Mouse (Mus musculus) left cerebral cortex, adult 2 months (tissue): ENCODE measurements around the gene Tnfaip2. TPM values are rescaled to one million over a fixed set of nuclear protein-coding genes. Genes with fewer than 3 reads are reported as not detected.
A peak's percentile ranks its signal among the peaks of the same experiment; 100 is the strongest.

Experiments
- DNase-seq, 2 experiments: peaks; one replicate each; pipeline ENCODE4 v3.0.0; 2021 to 2022; ENCODE audit warnings: low spot score in 2 of 2, mixed read lengths in 1 of 2; ENCODE audit errors: extremely low spot score in 1 of 2
- H3K27ac ChIP-seq: fragments of 200-600 bp; 2 replicates; pipeline ENCODE4 v1.8.1; 2022
- H3K4me3 ChIP-seq: fragments of 200-600 bp; 2 replicates; pipeline ENCODE4 v1.8.1; 2022
- CTCF ChIP-seq: fragments of 200-600 bp; IDR thresholded peaks from 2 replicates; pipeline ENCODE4 v1.8.1; 2022; ENCODE audit warnings: antibody characterized with exemption, mild to moderate bottlenecking, moderate library complexity
- intact Hi-C: fragments of 180-260 bp; cut with DNase I; formaldehyde crosslinking; loops from one replicate; pipeline ENCODE4 v1.15.1; 2025
- total RNA-seq, 2 experiments: library from RNA; stranded (reverse); gene quantifications; 2 replicates each; pipeline ENCODE4 v1.2.3; 2021

Gene Tnfaip2
- total RNA-seq, 2 experiments from 2014 or later: 0.82 to 0.84 TPM

- Histone ChIP-seq H3K27ac (0 out of 2 replicates have a peak overlapping the region, but pooled peaks have one; percentile 28), H3K4me3 (peak overlapping the region; percentile 34)
- TF ChIP-seq CTCF: no peak; the same call in 1 of the 2 replicates
- intact Hi-C loops: loop anchor here (5.0 kb wide), 1 partner anchor 218 kb away; no protein-coding TSS in a partner anchor
- peak in 1 of 2 experiments; percentile 30 for DNase-seq
These were observed 13.0 kb upstream of the Tnfaip2 start for GRCm38 (mm10) chr12:111428961-111429911.

- intact Hi-C loops: no loop called here
- H3K27ac ChIP-seq: peak overlapping the region; percentile 3
- H3K4me3 ChIP-seq: no peak overlapping the region; the same call in 1 of the 2 replicates
- DNase-seq: no peak
- TF ChIP-seq CTCF: no peak
These were observed 12.0 kb upstream of the Tnfaip2 start for GRCm38 (mm10) chr12:111430049-111430867.

- peak overlapping the region; percentile 3 for H3K27ac ChIP-seq
- no peak for DNase-seq
- intact Hi-C loops: no loop called here
- no peak overlapping the region for H3K4me3 ChIP-seq
- TF ChIP-seq CTCF: no peak
These were observed 11.1 kb upstream of the Tnfaip2 start for GRCm38 (mm10) chr12:111430868-111431817.

GRCm38 (mm10) chr12:111432097-111432496 lies 10.2 kb upstream of the Tnfaip2 start:
- DNase-seq: no peak
- Histone ChIP-seq H3K27ac (no peak overlapping the region), H3K4me3 (no peak overlapping the region)
- no peak for TF ChIP-seq CTCF
- intact Hi-C loops: no loop called here

- TF ChIP-seq CTCF: no peak
- no peak overlapping the region for H3K4me3 ChIP-seq
- intact Hi-C loops: no loop called here
These were observed 9.4 kb upstream of the Tnfaip2 start for GRCm38 (mm10) chr12:111432751-111433331.

GRCm38 (mm10) chr12:111434164-111434744 lies 8.0 kb upstream of the Tnfaip2 start:
- intact Hi-C loops: no loop called here
- no peak for TF ChIP-seq CTCF
- Histone ChIP-seq H3K4me3 (no peak overlapping the region), H3K27ac (no peak overlapping the region)
- DNase-seq: no peak

More at GRCm38 (mm10) chr12:111432751-111433331, 9.4 kb upstream of the Tnfaip2 start:
- no peak overlapping the region for H3K27ac ChIP-seq
- no peak for DNase-seq

- Histone ChIP-seq H3K27ac (no peak overlapping the region), H3K4me3 (no peak overlapping the region)
- TF ChIP-seq CTCF: no peak
- no peak for DNase-seq
- intact Hi-C loops: no loop called here
These were observed 7.4 kb upstream of the Tnfaip2 start for GRCm38 (mm10) chr12:111434745-111435327.

GRCm38 (mm10) chr12:111436170-111436569 lies 6.1 kb upstream of the Tnfaip2 start:
- Histone ChIP-seq H3K4me3 (no peak overlapping the region), H3K27ac (peak overlapping the region; percentile 50; the same call in 1 of the 2 replicates)
- TF ChIP-seq CTCF: no peak
- intact Hi-C loops: no loop called here
- no peak for DNase-seq

- peak in 1 of 2 experiments; percentile 33 for DNase-seq
- H3K4me3 ChIP-seq: no peak overlapping the region
- intact Hi-C loops: no loop called here
- TF ChIP-seq CTCF: no peak
- peak overlapping the region; percentile 50; the same call in 1 of the 2 replicates for H3K27ac ChIP-seq
These were observed 5.6 kb upstream of the Tnfaip2 start for GRCm38 (mm10) chr12:111436640-111437039.
